Mouse (Mus musculus) liver, embryonic 14.5 days (tissue): ENCODE data around the gene Acly.
"Not testable (repeated sequence)": the region's sequence is repeated elsewhere in the genome, so short reads cannot be mapped to it uniquely, and the experiment has no call there.

Experiments
- CTCF ChIP-seq: IDR thresholded peaks from 2 replicates; pipeline ENCODE4 v1.5.1; 2016; ENCODE audit warnings: antibody characterized with exemption, low read depth, control low read depth
- EP300 ChIP-seq: IDR thresholded peaks from 2 replicates; pipeline ENCODE4 v1.6.1; 2016; ENCODE audit warnings: antibody characterized with exemption, low read depth

DNA sequence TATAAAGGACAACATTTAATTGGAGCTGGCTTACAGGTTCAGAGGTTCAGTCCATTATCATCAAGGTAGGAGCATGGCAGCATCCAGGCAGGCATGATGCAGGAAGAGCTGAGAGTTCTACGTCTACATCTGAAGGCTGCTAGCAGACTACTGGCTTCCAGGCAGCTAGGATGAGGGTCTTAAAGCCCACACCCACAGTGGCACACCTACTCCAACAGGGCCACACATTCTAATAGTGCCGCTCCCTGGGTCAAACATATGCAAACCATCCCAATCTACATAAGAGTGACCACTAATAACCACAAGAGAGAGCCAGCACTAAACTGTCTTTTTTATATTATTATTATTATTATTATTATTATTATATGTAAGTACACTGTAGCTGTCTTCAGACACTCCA, 6.6 kb upstream of the Acly start:
- not testable (repeated sequence) for TF ChIP-seq CTCF, EP300
